Comparison of ENCODE assay signal across 19 mouse cellular contexts in genomic region chr17:5009526-5010260, GRCm38 (mm10). TPM values are rescaled to one million over a fixed set of nuclear protein-coding genes. Genes with fewer than 3 reads are reported as not detected.
DNase-seq lines count a peak whose midpoint lies in the region; ATAC-seq and TF ChIP-seq lines count a peak whose summit lies in the region.
"Had no signal": no experiment of that assay in that cellular context is flagged by ENCODE, and none has a peak within 500 bp of the region (broad histone marks: within the 10 kb centered on the region; RNA-seq: fewer than 3 reads in every experiment).

No protein-coding gene starts in this region.

- intact Hi-C loops in heart, postnatal 10 days (cut with DNase I) = loop anchor here (10.0 kb wide), 1 partner anchor 385 kb away; no protein-coding TSS in a partner anchor
- intact Hi-C loops in left cerebral cortex, adult 2 months (cut with DNase I) = no loop called here

- WGBS in heart, embryonic 10.5 days = 71% methylated on average over 12 of the region's 12 CpGs
- 50% methylated on average over 12 of the region's 12 CpGs for WGBS in neural tube, embryonic 13.5 days
- WGBS in neural tube, embryonic 15.5 days = 48% methylated on average over 12 of the region's 12 CpGs

- no peak for TF ChIP-seq CTCF in left cerebral cortex, adult 2 months (IDR thresholded peaks at IDR 0.05)

- H3K36me3 ChIP-seq in heart, embryonic 10.5 days = peaks cover 1% of the 10 kb centered on the region; the same call in 1 of the 2 replicates
- H3K36me3 ChIP-seq in neural tube, embryonic 13.5 days = no peaks in the 10 kb centered on the region
- H3K36me3 ChIP-seq in neural tube, embryonic 15.5 days = no peaks in the 10 kb centered on the region
- H3K36me3 ChIP-seq: heart, embryonic 12.5 days; liver, embryonic 15.5 days had no signal

- H3K9me3 ChIP-seq in heart, embryonic 10.5 days = no peaks in the 10 kb centered on the region
- H3K9me3 ChIP-seq in neural tube, embryonic 13.5 days = no peaks in the 10 kb centered on the region
- H3K9me3 ChIP-seq in neural tube, embryonic 15.5 days (replicated peaks) = no peaks in the 10 kb centered on the region
- H3K9me3 ChIP-seq: heart, embryonic 12.5 days; hindbrain, embryonic 10.5 days; limb, embryonic 10.5 days; liver, embryonic 15.5 days had no signal

- peaks cover 83% of the 10 kb centered on the region for H3K4me1 ChIP-seq in heart, embryonic 10.5 days
- H3K4me1 ChIP-seq in neural tube, embryonic 13.5 days (replicated peaks) = peaks cover 84% of the 10 kb centered on the region
- H3K4me1 ChIP-seq in neural tube, embryonic 15.5 days = peaks cover 71% of the 10 kb centered on the region

- H3K27me3 ChIP-seq in heart, embryonic 10.5 days (ENCODE audit: insufficient read depth, poor library complexity, severe bottlenecking) = no peaks in the 10 kb centered on the region
- no peaks in the 10 kb centered on the region for H3K27me3 ChIP-seq in neural tube, embryonic 13.5 days
- no peaks in the 10 kb centered on the region for H3K27me3 ChIP-seq in neural tube, embryonic 15.5 days (replicated peaks)
- H3K27me3 ChIP-seq: heart, embryonic 12.5 days; liver, embryonic 15.5 days had no signal

- peak overlapping the region; percentile 48; the same call in 1 of the 2 replicates for H3K9ac ChIP-seq in neural tube, embryonic 13.5 days
- H3K9ac ChIP-seq in neural tube, embryonic 15.5 days (replicated peaks) = no peak overlapping the region
- H3K9ac ChIP-seq: heart, embryonic 12.5 days; liver, embryonic 15.5 days had no signal

- peak; percentile 68 for DNase-seq in heart, embryonic 10.5 days (ENCODE audit: low spot score)
- no peak for DNase-seq in heart, postnatal 10 days
- peak; percentile 35 to 49 for DNase-seq in thymus, adult 18-20 months
- no peak for DNase-seq in kidney, adult 18-20 months
- DNase-seq in left cerebral cortex, adult 2 months (ENCODE audit: extremely low spot score in 1 of 2, low spot score in 2 of 2) = no peak
- DNase-seq in embryo, embryonic 10 days (ENCODE audit: low spot score) = no peak
- DNase-seq: adrenal gland, adult 8-10 months; cerebellum, adult 11-12 months; gastrocnemius, postnatal 36 days; kidney, adult 11 months; lung, postnatal 4 days; spleen, adult 18-20 months had no signal

- no peak overlapping the region for H3K4me2 ChIP-seq in neural tube, embryonic 13.5 days
- no peak overlapping the region for H3K4me2 ChIP-seq in neural tube, embryonic 15.5 days
- H3K4me2 ChIP-seq: heart, embryonic 12.5 days; liver, embryonic 15.5 days had no signal

- H3K4me3 ChIP-seq in heart, embryonic 10.5 days = no peak overlapping the region
- no peak overlapping the region for H3K4me3 ChIP-seq in neural tube, embryonic 13.5 days
- H3K4me3 ChIP-seq in neural tube, embryonic 15.5 days (replicated peaks) = no peak overlapping the region
- H3K4me3 ChIP-seq in left cerebral cortex, adult 2 months = no peak overlapping the region
- H3K4me3 ChIP-seq: heart, embryonic 12.5 days; hindbrain, embryonic 10.5 days; limb, embryonic 10.5 days; liver, embryonic 15.5 days had no signal

- no peak overlapping the region for H3K27ac ChIP-seq in heart, embryonic 10.5 days
- H3K27ac ChIP-seq in neural tube, embryonic 13.5 days (replicated peaks) = no peak overlapping the region; the same call in 1 of the 2 replicates
- no peak overlapping the region for H3K27ac ChIP-seq in neural tube, embryonic 15.5 days (replicated peaks)
- H3K27ac ChIP-seq in left cerebral cortex, adult 2 months = no peak overlapping the region
- H3K27ac ChIP-seq: limb, embryonic 10.5 days; liver, embryonic 15.5 days; stomach, postnatal 0 days had no signal

- no peak for ATAC-seq in neural tube, embryonic 13.5 days (ENCODE audit: low read depth)
- no peak for ATAC-seq in neural tube, embryonic 15.5 days (ENCODE audit: low FRiP score)

RNA-seq across cellular contexts. Expression of gene Arid1b, which starts 15.6 kb away (rescaled TPM):
- polyA plus RNA-seq in heart, embryonic 10.5 days (2016; fragmentation: Nextera tagmentation; extraction: Ambion mirVana) = 6.1 and 8.4 TPM in 2 replicates
- 10 to 100 TPM; 38.9 to 41.4 TPM for total RNA-seq in heart, postnatal 10 days (2021)
- 14.1 and 14.4 TPM in 2 replicates for polyA plus RNA-seq in neural tube, embryonic 13.5 days (2015; fragmentation: Nextera tagmentation; extraction: Ambion mirVana)
- 12.5 and 13.5 TPM in 2 replicates for polyA plus RNA-seq in neural tube, embryonic 15.5 days (2015; fragmentation: Nextera tagmentation; extraction: Ambion mirVana)
- 10 to 100 TPM; 81.4 to 86.1 TPM for total RNA-seq in left cerebral cortex, adult 2 months (2021)

Comparison
In these comparisons a context has a peak if more than half of its experiments do, and no peak if none do; other contexts are left out.
1. DNase-seq: peak in heart, embryonic 10.5 days (single experiment) and thymus, adult 18-20 months (2 of 2); none in heart, postnatal 10 days (0 of 2), kidney, adult 18-20 months (single experiment), left cerebral cortex, adult 2 months (0 of 2) and embryo, embryonic 10 days (single experiment).